16 mouse cellular contexts compared by ENCODE assay signal in the genomic region with DNA sequence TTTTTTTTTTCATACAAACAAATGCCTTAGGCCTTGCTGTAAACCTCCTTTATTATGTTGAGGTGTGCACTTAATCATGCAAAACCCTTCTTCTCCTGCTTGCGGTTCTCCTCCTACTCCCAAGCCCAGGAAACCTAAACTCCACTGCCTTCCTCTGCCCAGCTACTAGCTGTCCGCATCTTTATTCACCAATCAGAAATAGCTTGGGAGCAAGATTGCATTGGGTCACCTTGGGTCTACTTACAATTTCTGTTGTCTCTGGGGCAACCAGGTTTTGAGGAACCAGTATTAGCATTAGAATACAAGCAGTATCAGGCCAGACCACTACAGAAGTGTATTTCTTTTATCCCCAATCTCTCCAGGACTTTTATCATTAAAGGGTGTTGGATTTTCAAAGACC. TPM values are rescaled to one million over a fixed set of nuclear protein-coding genes. Genes with fewer than 3 reads are reported as not detected.
"Had no signal": no experiment of that assay in that cellular context is flagged by ENCODE, and none has a peak within 500 bp of the region (broad histone marks: within the 10 kb centered on the region; RNA-seq: fewer than 3 reads in every experiment).

No protein-coding gene starts in this region.

- H3K36me3 ChIP-seq: lung, embryonic 15.5 days; midbrain, embryonic 13.5 days; midbrain, embryonic 15.5 days; neural tube, embryonic 12.5 days; stomach, embryonic 15.5 days had no signal

- H3K9ac ChIP-seq: lung, embryonic 15.5 days; midbrain, embryonic 13.5 days; midbrain, embryonic 15.5 days; neural tube, embryonic 12.5 days; stomach, embryonic 15.5 days had no signal

- H3K27me3 ChIP-seq: lung, embryonic 15.5 days; midbrain, embryonic 13.5 days; midbrain, embryonic 15.5 days; neural tube, embryonic 12.5 days; stomach, embryonic 15.5 days had no signal

- H3K27ac ChIP-seq: lung, embryonic 15.5 days; macrophage; midbrain, embryonic 13.5 days; midbrain, embryonic 15.5 days; neural tube, embryonic 12.5 days; stomach, embryonic 15.5 days; stomach, postnatal 0 days had no signal

- DNase-seq: lung, adult 2 months; lung, postnatal 14 days; lung, postnatal 36 days; right cerebral cortex, postnatal 14 days; thymus, adult 2 months; thymus, postnatal 25 days; thymus, postnatal 4 days had no signal

- H3K4me3 ChIP-seq: lung, embryonic 15.5 days; megakaryocyte, embryonic 14.5 days; midbrain, embryonic 13.5 days; midbrain, embryonic 15.5 days; neural tube, embryonic 12.5 days; stomach, embryonic 15.5 days had no signal

- H3K4me1 ChIP-seq: lung, embryonic 15.5 days; megakaryocyte, embryonic 14.5 days; midbrain, embryonic 13.5 days; midbrain, embryonic 15.5 days; neural tube, embryonic 12.5 days; stomach, embryonic 15.5 days had no signal

- H3K9me3 ChIP-seq: lung, embryonic 15.5 days; megakaryocyte, embryonic 14.5 days; midbrain, embryonic 13.5 days; midbrain, embryonic 15.5 days; neural tube, embryonic 12.5 days; stomach, embryonic 15.5 days had no signal

RNA-seq across cellular contexts. Expression of gene Degs2, which starts 32.3 kb away (rescaled TPM):
- polyA plus RNA-seq: macrophage; spleen, adult 2 months had no signal
